Mouse (Mus musculus) layer of hippocampus, adult 2 months (tissue): ENCODE measurements around the gene Card10. TPM values are rescaled to one million over a fixed set of nuclear protein-coding genes. Genes with fewer than 3 reads are reported as not detected.

Experiments
- DNase-seq, 2 experiments: peaks; one replicate each; pipeline ENCODE4 v3.0.0; 2022; ENCODE audit warnings: low spot score in 2 of 2
- H3K27ac ChIP-seq: fragments of 200-600 bp; 2 replicates; pipeline ENCODE4 v1.8.1; 2022
- H3K4me3 ChIP-seq: fragments of 200-600 bp; 2 replicates; pipeline ENCODE4 v1.8.1; 2022; ENCODE audit warnings: mild to moderate bottlenecking
- CTCF ChIP-seq: fragments of 200-600 bp; conservative IDR thresholded peaks from 2 replicates; pipeline ENCODE4 v1.8.1; 2022; ENCODE audit warnings: antibody characterized with exemption, mild to moderate bottlenecking, moderate library complexity
- total RNA-seq, 2 experiments: library from RNA; stranded (reverse); gene quantifications; 2 replicates each; pipeline ENCODE4 v1.2.3; 2021

Gene Card10
- total RNA-seq, 2 experiments from 2014 or later = 5.4 to 5.5 TPM

GRCm38 (mm10) chr15:78786411-78786818 is 16.4 kb downstream of the Card10 start:
- Histone ChIP-seq H3K27ac (peak overlapping the region; percentile 54), H3K4me3 (no peak overlapping the region)
- no peak for TF ChIP-seq CTCF
- DNase-seq = no peak

- TF ChIP-seq CTCF = 0 out of 2 replicates have a peak, but pooled peaks have one; percentile 12
- Histone ChIP-seq H3K27ac (peak overlapping the region; percentile 54), H3K4me3 (no peak overlapping the region)
- DNase-seq = no peak
These were observed 16.9 kb downstream of the Card10 start for GRCm38 (mm10) chr15:78785961-78786360.

GRCm38 (mm10) chr15:78785258-78785657 is 17.6 kb downstream of the Card10 start:
- H3K27ac ChIP-seq = no peak overlapping the region; the same call in 1 of the 2 replicates
- no peak for DNase-seq
- no peak for TF ChIP-seq CTCF
- no peak overlapping the region for H3K4me3 ChIP-seq

- TF ChIP-seq CTCF = no peak
- Histone ChIP-seq H3K4me3 (no peak overlapping the region), H3K27ac (no peak overlapping the region)
- no peak for DNase-seq
These were observed 18.3 kb downstream of the Card10 start for GRCm38 (mm10) chr15:78784520-78784919.

GRCm38 (mm10) chr15:78782348-78783103 is 20.3 kb downstream of the Card10 start:
- Histone ChIP-seq H3K4me3 (no peak overlapping the region), H3K27ac (no peak overlapping the region)
- peak; percentile 36 for TF ChIP-seq CTCF
- no peak for DNase-seq

GRCm38 (mm10) chr15:78780908-78781307 is 21.9 kb downstream of the Card10 start:
- no peak overlapping the region for H3K4me3 ChIP-seq
- TF ChIP-seq CTCF = no peak
- no peak overlapping the region for H3K27ac ChIP-seq
- DNase-seq = no peak

- Histone ChIP-seq H3K4me3 (no peak overlapping the region), H3K27ac (no peak overlapping the region)
- DNase-seq = no peak
- TF ChIP-seq CTCF = no peak
These were observed 22.5 kb downstream of the Card10 start for GRCm38 (mm10) chr15:78780359-78780758.

GRCm38 (mm10) chr15:78779690-78780089 is 23.2 kb downstream of the Card10 start:
- DNase-seq = no peak
- H3K27ac ChIP-seq = no peak overlapping the region
- no peak for TF ChIP-seq CTCF
- no peak overlapping the region for H3K4me3 ChIP-seq

GRCm38 (mm10) chr15:78779253-78779652 is 23.6 kb downstream of the Card10 start:
- H3K4me3 ChIP-seq = no peak overlapping the region
- TF ChIP-seq CTCF = peak; percentile 51
- DNase-seq = no peak
- peak overlapping the region; percentile 77; the same call in 1 of the 2 replicates for H3K27ac ChIP-seq

GRCm38 (mm10) chr15:78778077-78778870 is 24.6 kb downstream of the Card10 start:
- peak; percentile 77 for TF ChIP-seq CTCF
- peak; percentile 89 to 94 for DNase-seq
- Histone ChIP-seq H3K27ac (peak overlapping the region; percentile 79), H3K4me3 (peak overlapping the region; percentile 42)

- no peak for TF ChIP-seq CTCF
- Histone ChIP-seq H3K27ac (peak within 1 kb of the TSS; percentile 63), H3K4me3 (peak within 1 kb of the TSS; percentile 41)
- peak in 1 of 2 experiments; percentile 42 for DNase-seq
These were observed 29.5 kb downstream of the Card10 start, which contains the start of gene Mfng for GRCm38 (mm10) chr15:78773290-78773729. Gene Mfng, minus strand, starts transcription at chr15:78773475.

- Histone ChIP-seq H3K27ac (peak overlapping the region; percentile 63), H3K4me3 (peak overlapping the region; percentile 41)
These were observed 30.0 kb downstream of the Card10 start for GRCm38 (mm10) chr15:78772856-78773255.

GRCm38 (mm10) chr15:78772368-78772763 is 30.5 kb downstream of the Card10 start:
- H3K4me3 ChIP-seq = peak overlapping the region; percentile 41
- DNase-seq = no peak
- H3K27ac ChIP-seq = peak overlapping the region; percentile 63
- TF ChIP-seq CTCF = no peak

More at GRCm38 (mm10) chr15:78772856-78773255, 30.0 kb downstream of the Card10 start:
- TF ChIP-seq CTCF = no peak
- DNase-seq = no peak
